Mouse (Mus musculus) C2C12 (cell line): Measurements from ENCODE around the gene Scml2. TPM values are rescaled to one million over a fixed set of nuclear protein-coding genes. Genes with fewer than 3 reads are reported as not detected.
"Not testable (repeated sequence)": the region's sequence is repeated elsewhere in the genome, so short reads cannot be mapped to it uniquely, and the experiment has no call there.

Experiments
- H3K27me3 ChIP-seq: one replicate; pipeline ENCODE4 v1.6.1; 2011; ENCODE audit not compliant: control insufficient read depth, insufficient read depth, insufficient read length
- H3K36me3 ChIP-seq: one replicate; pipeline ENCODE4 v1.6.1; 2011; ENCODE audit not compliant: control insufficient read depth, insufficient read depth
- H3K4me3 ChIP-seq: one replicate; pipeline ENCODE4 v1.5.1; 2011; ENCODE audit warnings: mild to moderate bottlenecking, control low read depth; ENCODE audit not compliant: poor library complexity, insufficient read depth, severe bottlenecking
- H3K79me2 ChIP-seq: one replicate; pipeline ENCODE4 v1.6.1; 2011; ENCODE audit not compliant: control insufficient read depth, insufficient read depth
- H3K79me3 ChIP-seq: one replicate; pipeline ENCODE4 v1.6.1; 2011; ENCODE audit warnings: low read depth, control low read depth
- H3ac ChIP-seq: one replicate; pipeline ENCODE3; 2011; ENCODE audit warnings: low read depth; ENCODE audit not compliant: control insufficient read depth, insufficient read length
- CEBPB ChIP-seq: IDR thresholded peaks from one replicate; pipeline ENCODE4 v1.6.1; 2011; ENCODE audit warnings: low read depth, mild to moderate bottlenecking, control low read depth, moderate library complexity
- CTCF ChIP-seq: IDR thresholded peaks from one replicate; pipeline ENCODE4 v1.5.1; 2011; ENCODE audit not compliant: control insufficient read depth, insufficient read depth, insufficient read length
- FOSL1 ChIP-seq: IDR thresholded peaks from one replicate; pipeline ENCODE4 v1.8.0; 2011; ENCODE audit warnings: mild to moderate bottlenecking, low read length; ENCODE audit not compliant: poor library complexity, insufficient read depth, severe bottlenecking
- MAX ChIP-seq: IDR thresholded peaks from one replicate; pipeline ENCODE4 v1.6.1; 2011; ENCODE audit warnings: mild to moderate bottlenecking, control low read depth
- MYOD1 ChIP-seq: IDR thresholded peaks from one replicate; pipeline ENCODE4 v1.6.1; 2011; ENCODE audit warnings: low read depth; ENCODE audit not compliant: control insufficient read depth, insufficient read length
- MYOG ChIP-seq: IDR thresholded peaks from one replicate; pipeline ENCODE4 v1.6.1; 2011; ENCODE audit not compliant: control insufficient read depth, insufficient read length; ENCODE audit errors: extremely low read depth
- USF1 ChIP-seq: IDR thresholded peaks from one replicate; pipeline ENCODE4 v1.6.1; 2011; ENCODE audit warnings: low read depth, mild to moderate bottlenecking, control low read depth, moderate library complexity
- long read RNA-seq, 2 experiments: library from polyadenylated mRNA; unstranded; transcript quantifications; one replicate each; pipeline ENCODE4 v2.0.0; 2019 to 2020
- polyA plus RNA-seq: library from polyadenylated mRNA; unstranded; fragments of >200 nt; fragmentation: generic; extraction: Trizol; gene quantifications from one replicate; pipeline ENCODE4 v1.2.1, GENCODE M21; 2012; ENCODE audit warnings: missing spikeins

Gene Scml2
- not detected for polyA plus RNA-seq
- long read RNA-seq, experiment 1: 0 reads
- long read RNA-seq, experiment 2, partial matches to known transcripts: 0 of 1 reads
- long read RNA-seq, experiment 2, other reads (novel, unspliced or antisense): 1 of 1 reads

DNA sequence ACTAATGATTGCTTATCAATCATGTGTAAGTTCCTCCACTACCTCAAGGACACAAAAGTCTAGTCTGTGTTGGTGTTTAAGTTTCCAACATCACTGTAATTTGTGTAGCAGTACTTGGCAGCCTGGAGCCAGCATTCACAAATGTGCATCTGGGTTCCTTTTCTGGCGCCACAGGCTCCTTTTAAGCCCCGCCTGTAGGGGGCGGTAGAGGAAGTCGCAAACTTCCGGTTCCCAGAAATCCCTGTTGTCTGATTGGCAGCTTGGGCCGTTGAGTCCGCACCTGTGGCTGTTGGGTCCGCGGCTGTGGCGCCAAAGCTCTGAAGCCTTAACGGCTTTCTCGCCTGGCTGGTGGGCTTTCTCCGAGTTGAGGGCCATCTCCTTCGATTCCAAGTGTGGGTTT, at the start of gene Scml2:
TSS of gene Scml2 (plus strand) at position 301 of the 400 bp plus-strand sequence.
- H3K36me3 ChIP-seq, H3K27me3 ChIP-seq, H3K79me3 ChIP-seq, H3K79me2 ChIP-seq, H3ac ChIP-seq, H3K4me3 ChIP-seq: not testable (repeated sequence)

DNA sequence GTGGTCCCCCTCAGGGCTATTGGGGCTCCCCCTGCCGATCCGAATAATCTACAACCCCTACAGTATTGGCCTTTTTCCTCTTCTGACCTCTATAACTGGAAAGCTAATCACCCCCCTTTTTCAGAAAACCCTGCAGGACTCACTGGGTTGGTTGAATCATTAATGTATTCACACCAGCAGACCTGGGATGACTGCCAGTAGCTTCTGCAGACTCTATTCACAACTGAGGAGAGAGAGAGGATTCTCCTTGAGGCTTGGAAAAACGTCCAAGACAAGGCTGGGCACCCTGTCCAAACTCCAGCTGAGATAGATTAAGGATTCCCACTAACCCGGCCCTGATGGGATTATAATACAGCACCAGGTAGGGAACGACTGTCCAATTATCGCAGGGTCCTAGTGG, 41.4 kb upstream of the Scml2 start:
- not testable (repeated sequence) for H3K27me3 ChIP-seq, H3K79me2 ChIP-seq, H3K79me3 ChIP-seq, H3K36me3 ChIP-seq, H3ac ChIP-seq, H3K4me3 ChIP-seq

- H3K27me3 ChIP-seq: no peaks in the 10 kb centered on the region
- TF ChIP-seq MAX: no peak
- TF ChIP-seq MYOD1: no peak
- no peak for TF ChIP-seq FOSL1
- TF ChIP-seq CEBPB: no peak
- TF ChIP-seq CTCF: no peak
- no peak for TF ChIP-seq USF1
- H3K79me2 ChIP-seq: no peaks in the 10 kb centered on the region
- H3K79me3 ChIP-seq: no peaks in the 10 kb centered on the region
- H3K36me3 ChIP-seq: no peaks in the 10 kb centered on the region
- no peak overlapping the region for H3K4me3 ChIP-seq
- no peak overlapping the region for H3ac ChIP-seq
These were observed 45.5 kb downstream of the Scml2 start for GRCm38 (mm10) chrX:161162314-161163068.

DNA sequence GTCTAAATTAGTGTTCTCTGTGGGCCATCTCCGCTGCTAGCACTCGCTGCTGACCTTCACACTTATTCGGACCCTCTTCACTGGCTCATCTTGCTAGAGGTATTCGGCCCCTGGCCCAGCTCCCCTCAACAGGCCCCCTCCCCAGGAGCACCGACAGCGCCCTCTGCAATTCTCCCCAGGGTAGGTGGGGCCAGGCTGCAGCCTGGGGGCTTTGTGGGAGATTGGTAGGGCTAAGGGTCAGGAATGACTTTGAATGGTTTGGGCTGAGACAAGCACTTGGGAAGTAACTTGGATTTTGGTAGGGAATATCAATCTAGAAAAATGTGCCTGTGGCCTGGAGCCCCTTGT, 46.0 kb downstream of the Scml2 start:
- H3K4me3 ChIP-seq: no peak overlapping the region
- H3ac ChIP-seq: no peak overlapping the region
- H3K79me2 ChIP-seq: no peaks in the 10 kb centered on the region
- no peaks in the 10 kb centered on the region for H3K27me3 ChIP-seq
- H3K79me3 ChIP-seq: no peaks in the 10 kb centered on the region
- no peaks in the 10 kb centered on the region for H3K36me3 ChIP-seq
- TF ChIP-seq CTCF (no peak), MYOG (no peak), USF1 (no peak), FOSL1 (no peak), MYOD1 (no peak), MAX (no peak), CEBPB (no peak)

DNA sequence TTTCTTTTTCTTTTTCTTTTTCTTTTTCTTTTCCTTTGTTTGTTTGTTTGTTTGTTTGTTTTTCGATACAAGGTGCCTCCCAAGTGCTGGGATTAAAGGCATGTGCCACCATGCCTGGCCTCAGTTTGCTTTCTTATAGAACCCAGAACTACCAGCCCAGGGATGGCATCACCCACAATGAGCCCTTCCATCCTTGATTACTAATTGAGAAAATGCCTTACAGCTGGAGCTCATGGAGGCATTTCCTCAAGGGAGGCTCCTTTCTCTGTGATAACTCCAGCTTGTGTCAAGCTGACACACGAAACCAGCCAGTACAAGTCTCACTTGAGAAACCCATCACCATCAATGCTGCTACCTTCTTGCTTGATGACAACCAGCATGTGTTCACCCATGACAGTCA, 170.2 kb downstream of the Scml2 start, which contains the start of gene Gm15262:
TSS of gene Gm15262 (plus strand) at position 301 of the 400 bp plus-strand sequence.
- H3K36me3 ChIP-seq, H3K79me3 ChIP-seq, H3K27me3 ChIP-seq, H3K79me2 ChIP-seq, H3K4me3 ChIP-seq, H3ac ChIP-seq: not testable (repeated sequence)

Other genes starting within 250 kb of the Scml2 start
- gene Gja6, start 210.1 kb upstream of the Scml2 start, polyA plus RNA-seq: 0.01 TPM
- gene Cdkl5, start 122.5 kb upstream of the Scml2 start, polyA plus RNA-seq: 0.25 TPM
- gene Gm15262, start 170.3 kb downstream of the Scml2 start, polyA plus RNA-seq: not detected